Mouse (Mus musculus): Measurements from ENCODE around the gene Sgce.

The Sgce gene

GRCm38 (mm10) chr6:4723998-4724757, 22.8 kb downstream of the Sgce start:
- no peak for DNase-seq (ENCODE audit: extremely low read depth, low read depth, low spot score)

GRCm38 (mm10) chr6:4722739-4723138, 24.3 kb downstream of the Sgce start:
- DNase-seq (ENCODE audit: extremely low read depth, low read depth, low spot score), result no peak

- no peak for DNase-seq (ENCODE audit: extremely low read depth, low read depth, low spot score)
These were observed 24.9 kb downstream of the Sgce start for GRCm38 (mm10) chr6:4722142-4722541.

- no peak for DNase-seq (ENCODE audit: extremely low read depth, low read depth, low spot score)
These were observed 29.7 kb downstream of the Sgce start for GRCm38 (mm10) chr6:4717344-4717743.

GRCm38 (mm10) chr6:4716171-4716570, 30.8 kb downstream of the Sgce start:
- no peak for DNase-seq (ENCODE audit: extremely low read depth, low read depth, low spot score)

GRCm38 (mm10) chr6:4708971-4709370, 38.0 kb downstream of the Sgce start:
- DNase-seq (ENCODE audit: extremely low read depth, low read depth, low spot score), result no peak

- no peak for DNase-seq (ENCODE audit: extremely low read depth, low read depth, low spot score)
These were observed 40.6 kb downstream of the Sgce start for GRCm38 (mm10) chr6:4706415-4706814.

GRCm38 (mm10) chr6:4703908-4704307, 43.1 kb downstream of the Sgce start:
- no peak for DNase-seq (ENCODE audit: extremely low read depth, low read depth, low spot score)

GRCm38 (mm10) chr6:4701641-4702040, 45.4 kb downstream of the Sgce start:
- DNase-seq (ENCODE audit: extremely low read depth, low read depth, low spot score), result no peak

GRCm38 (mm10) chr6:4695778-4696177, 51.2 kb downstream of the Sgce start:
- DNase-seq (ENCODE audit: extremely low read depth, low read depth, low spot score), result no peak

- no peak for DNase-seq (ENCODE audit: extremely low read depth, low read depth, low spot score)
These were observed 52.3 kb downstream of the Sgce start for GRCm38 (mm10) chr6:4694672-4695231.

GRCm38 (mm10) chr6:4693544-4693943, 53.5 kb downstream of the Sgce start:
- no peak for DNase-seq (ENCODE audit: extremely low read depth, low read depth, low spot score)

GRCm38 (mm10) chr6:4690438-4690837, 56.6 kb downstream of the Sgce start:
- no peak for DNase-seq (ENCODE audit: extremely low read depth, low read depth, low spot score)

GRCm38 (mm10) chr6:4684706-4685340, 62.2 kb downstream of the Sgce start:
- no peak for DNase-seq (ENCODE audit: extremely low read depth, low read depth, low spot score)

- DNase-seq (ENCODE audit: extremely low read depth, low read depth, low spot score), result no peak
These were observed 66.4 kb downstream of the Sgce start for GRCm38 (mm10) chr6:4680576-4680975.

- no peak for DNase-seq (ENCODE audit: extremely low read depth, low read depth, low spot score)
These were observed 67.0 kb downstream of the Sgce start for GRCm38 (mm10) chr6:4679981-4680380.

- no peak for DNase-seq (ENCODE audit: extremely low read depth, low read depth, low spot score)
These were observed 69.6 kb downstream of the Sgce start for GRCm38 (mm10) chr6:4677356-4677761.

- DNase-seq (ENCODE audit: extremely low read depth, low read depth, low spot score), result no peak
These were observed 81.9 kb downstream of the Sgce start for GRCm38 (mm10) chr6:4665154-4665553.

GRCm38 (mm10) chr6:4664313-4664712, 82.7 kb downstream of the Sgce start:
- no peak for DNase-seq (ENCODE audit: extremely low read depth, low read depth, low spot score)

- DNase-seq (ENCODE audit: extremely low read depth, low read depth, low spot score), result no peak
These were observed 83.5 kb downstream of the Sgce start for GRCm38 (mm10) chr6:4663516-4663915.

GRCm38 (mm10) chr6:4658861-4659260, 88.1 kb downstream of the Sgce start:
- DNase-seq (ENCODE audit: extremely low read depth, low read depth, low spot score), result no peak

- no peak for DNase-seq (ENCODE audit: extremely low read depth, low read depth, low spot score)
These were observed 91.1 kb downstream of the Sgce start for GRCm38 (mm10) chr6:4655924-4656323.

All from fat pad, adult 2 months (tissue).